Mouse (Mus musculus): ENCODE data around the gene Peak1. TPM values are rescaled to one million over a fixed set of nuclear protein-coding genes. Genes with fewer than 3 reads are reported as not detected.

Peak1 gene
- total and polyA plus RNA-seq, 3 experiments: 2.8 to 13.3 (median 5.4) TPM

- H3K79me2 ChIP-seq (replicated peaks; ENCODE audit: control insufficient read depth, extremely low read depth, insufficient read depth, poor library complexity, severe bottlenecking): 0 out of 2 replicates have a peak, but pooled peaks cover 2% of the 10 kb centered on the region
- in situ Hi-C loops (cut with MboI; ENCODE audit: low pct_ligation_motif_present, low pct_unique_long_range_greater_than_20kb, low sequenced_read_pairs) (no loop called here), dilution Hi-C loops (cut with MboI; ENCODE audit: extremely low pct_ligation_motif_present, extremely low pct_unique_long_range_greater_than_20kb, low sequenced_read_pairs) (no loop called here)
- TF ChIP-seq ZNF384 (IDR thresholded peaks at IDR 0.05; ENCODE audit: low read depth, low read length) (no peak), MAX (IDR thresholded peaks at IDR 0.05; ENCODE audit: low read length) (no peak)
- no peak for DNase-seq (ENCODE audit: extremely low read depth)
- no peak overlapping the region for H3K4me3 ChIP-seq (replicated peaks in 1 of 3; ENCODE audit: low read depth in 2 of 3, low read length in 2 of 3, poor library complexity in 1 of 3)
- H3K27ac ChIP-seq (ENCODE audit: insufficient read depth, low read depth): no peak overlapping the region
- no peaks in the 10 kb centered on the region for H3K4me1 ChIP-seq (ENCODE audit: control insufficient read depth in 1 of 2, insufficient read depth in 2 of 2)
- no peak overlapping the region for H3K4me2 ChIP-seq (ENCODE audit: insufficient read depth, low read depth, poor library complexity, severe bottlenecking)
- no peaks in the 10 kb centered on the region for H3K27me3 ChIP-seq (replicated peaks)
- H3K9ac ChIP-seq (ENCODE audit: insufficient read depth, low read depth): no peak overlapping the region
- peaks cover 3 to 17% of the 10 kb centered on the region in 2 experiments for H3K36me3 ChIP-seq (replicated peaks in 1 of 2; ENCODE audit: control insufficient read depth in 1 of 2, insufficient read depth in 1 of 2, low read length in 1 of 2)
- no peaks in the 10 kb centered on the region for H3K9me3 ChIP-seq (replicated peaks; ENCODE audit: low read length)
Observed at GRCm38 (mm10) chr9:56453038-56453815, 35.4 kb upstream of the Peak1 start.

- Histone ChIP-seq H3K9ac (ENCODE audit: insufficient read depth, low read depth) (no peak overlapping the region), H3K27me3 (replicated peaks) (no peaks in the 10 kb centered on the region), H3K79me2 (replicated peaks; ENCODE audit: control insufficient read depth, extremely low read depth, insufficient read depth, poor library complexity, severe bottlenecking) (0 out of 2 replicates have a peak, but pooled peaks cover 2% of the 10 kb centered on the region), H3K4me1 (ENCODE audit: control insufficient read depth in 1 of 2, insufficient read depth in 2 of 2) (no peaks in the 10 kb centered on the region), H3K4me3 (replicated peaks in 1 of 3; ENCODE audit: low read depth in 2 of 3, low read length in 2 of 3, poor library complexity in 1 of 3) (no peak overlapping the region), H3K9me3 (replicated peaks; ENCODE audit: low read length) (no peaks in the 10 kb centered on the region), H3K27ac (ENCODE audit: insufficient read depth, low read depth) (no peak overlapping the region), H3K4me2 (ENCODE audit: insufficient read depth, low read depth, poor library complexity, severe bottlenecking) (no peak overlapping the region), H3K36me3 (replicated peaks in 1 of 2; ENCODE audit: control insufficient read depth in 1 of 2, insufficient read depth in 1 of 2, low read length in 1 of 2) (peaks cover 3 to 14% of the 10 kb centered on the region in 2 experiments)
- dilution Hi-C loops (cut with MboI; ENCODE audit: extremely low pct_ligation_motif_present, extremely low pct_unique_long_range_greater_than_20kb, low sequenced_read_pairs): no loop called here
- TF ChIP-seq JUND (conservative IDR thresholded peaks at IDR 0.05; ENCODE audit: low read depth, low read length): no peak
- TF ChIP-seq PAX5 (IDR thresholded peaks at IDR 0.05; ENCODE audit: low read length): no peak
- no peak for TF ChIP-seq ZKSCAN1 (IDR thresholded peaks at IDR 0.05; ENCODE audit: borderline replicate concordance, low read depth, low read length)
- no peak for TF ChIP-seq MAX (IDR thresholded peaks at IDR 0.05; ENCODE audit: low read length)
- no peak for TF ChIP-seq POLR2A (IDR thresholded peaks at IDR 0.05; ENCODE audit: low read depth, low read length)
- TF ChIP-seq TCF12 (IDR thresholded peaks at IDR 0.05; ENCODE audit: low read depth, low read length): no peak
- no peak for TF ChIP-seq USF1 (IDR thresholded peaks at IDR 0.05; ENCODE audit: low read depth, low read length)
- no peak for TF ChIP-seq ZNF384 (IDR thresholded peaks at IDR 0.05; ENCODE audit: low read depth, low read length)
- no peak for TF ChIP-seq ZMIZ1 (IDR thresholded peaks at IDR 0.05; ENCODE audit: low read depth, low read length)
- no peak for TF ChIP-seq RAD21 (IDR thresholded peaks at IDR 0.05; ENCODE audit: low read depth, low read length)
- no peak for TF ChIP-seq ZC3H11A (IDR thresholded peaks at IDR 0.05; ENCODE audit: low read depth, low read length)
- no peak for TF ChIP-seq POLR2AphosphoS2 (IDR thresholded peaks at IDR 0.05; ENCODE audit: low read depth, low read length)
- TF ChIP-seq GABPA (IDR thresholded peaks at IDR 0.05; ENCODE audit: insufficient replicate concordance, low read depth, low read length): no peak
- no peak for TF ChIP-seq MEF2A (IDR thresholded peaks at IDR 0.05; ENCODE audit: borderline replicate concordance, low read depth, low read length)
- TF ChIP-seq MAZ (IDR thresholded peaks at IDR 0.05; ENCODE audit: low read depth, low read length): no peak
- TF ChIP-seq JUN (IDR thresholded peaks at IDR 0.05; ENCODE audit: insufficient read depth, low read depth, low read length): no peak
- no peak for TF ChIP-seq MXI1 (IDR thresholded peaks at IDR 0.05; ENCODE audit: low read depth, low read length)
- TF ChIP-seq IRF4 (IDR thresholded peaks at IDR 0.05; ENCODE audit: low read depth, low read length): no peak
- TF ChIP-seq NRF1 (IDR thresholded peaks at IDR 0.05; ENCODE audit: low read depth, low read length): no peak
- in situ Hi-C loops (cut with MboI; ENCODE audit: low pct_ligation_motif_present, low pct_unique_long_range_greater_than_20kb, low sequenced_read_pairs): no loop called here
- DNase-seq (ENCODE audit: extremely low read depth): no peak
Observed at GRCm38 (mm10) chr9:56451570-56451969, 33.7 kb upstream of the Peak1 start.

Data from CH12.LX (cell line).